Mouse (Mus musculus): ENCODE data around the gene Slc52a3. TPM values are rescaled to one million over a fixed set of nuclear protein-coding genes. Genes with fewer than 3 reads are reported as not detected.
A peak's percentile ranks its signal among the peaks of the same experiment; 100 is the strongest.

The Slc52a3 gene
- polyA plus RNA-seq, 1 experiment from 2014 or later = 1.4 TPM

DNA sequence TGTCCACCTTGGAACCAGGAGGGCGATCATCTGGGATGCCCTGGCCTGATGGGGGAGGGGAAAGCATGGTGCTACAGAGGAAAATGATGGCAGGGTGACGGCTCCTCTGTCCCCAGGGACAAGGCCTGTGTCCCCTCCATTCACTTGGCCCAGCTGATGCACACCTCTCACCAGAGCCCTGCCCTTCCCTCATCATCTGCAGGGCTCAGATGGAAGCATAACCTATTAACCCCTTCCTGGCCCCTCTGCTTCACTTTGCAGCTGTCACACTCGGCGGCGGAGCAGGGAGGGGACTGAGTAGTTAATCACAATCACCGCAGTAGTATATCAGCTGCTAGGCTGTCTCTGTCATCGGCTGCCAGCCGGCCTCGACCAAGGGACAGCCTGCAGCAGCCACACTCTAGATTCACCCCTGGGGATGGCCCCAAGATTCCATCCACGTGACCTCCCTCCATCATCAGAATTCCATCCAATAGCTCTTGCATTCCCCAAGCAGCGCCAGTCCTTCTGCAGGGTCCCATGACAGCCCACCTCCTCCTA, 28.6 kb downstream of the Slc52a3 start:
- Histone ChIP-seq H3K4me2 (no peak overlapping the region), H3K27me3 (peaks cover 24% of the 10 kb centered on the region), H3K9ac (no peak overlapping the region), H3K4me3 (no peak overlapping the region), H3K9me3 (no peaks in the 10 kb centered on the region), H3K4me1 (peaks cover 3% of the 10 kb centered on the region; the same call in 1 of the 2 replicates), H3K27ac (no peak overlapping the region), H3K36me3 (no peaks in the 10 kb centered on the region)
- no peak for ATAC-seq (ENCODE audit: insufficient number of reproducible peaks, insufficient read depth, low FRiP score, low TSS enrichment, low read depth)
- WGBS = 65% methylated on average over 11 of the region's 11 CpGs

DNA sequence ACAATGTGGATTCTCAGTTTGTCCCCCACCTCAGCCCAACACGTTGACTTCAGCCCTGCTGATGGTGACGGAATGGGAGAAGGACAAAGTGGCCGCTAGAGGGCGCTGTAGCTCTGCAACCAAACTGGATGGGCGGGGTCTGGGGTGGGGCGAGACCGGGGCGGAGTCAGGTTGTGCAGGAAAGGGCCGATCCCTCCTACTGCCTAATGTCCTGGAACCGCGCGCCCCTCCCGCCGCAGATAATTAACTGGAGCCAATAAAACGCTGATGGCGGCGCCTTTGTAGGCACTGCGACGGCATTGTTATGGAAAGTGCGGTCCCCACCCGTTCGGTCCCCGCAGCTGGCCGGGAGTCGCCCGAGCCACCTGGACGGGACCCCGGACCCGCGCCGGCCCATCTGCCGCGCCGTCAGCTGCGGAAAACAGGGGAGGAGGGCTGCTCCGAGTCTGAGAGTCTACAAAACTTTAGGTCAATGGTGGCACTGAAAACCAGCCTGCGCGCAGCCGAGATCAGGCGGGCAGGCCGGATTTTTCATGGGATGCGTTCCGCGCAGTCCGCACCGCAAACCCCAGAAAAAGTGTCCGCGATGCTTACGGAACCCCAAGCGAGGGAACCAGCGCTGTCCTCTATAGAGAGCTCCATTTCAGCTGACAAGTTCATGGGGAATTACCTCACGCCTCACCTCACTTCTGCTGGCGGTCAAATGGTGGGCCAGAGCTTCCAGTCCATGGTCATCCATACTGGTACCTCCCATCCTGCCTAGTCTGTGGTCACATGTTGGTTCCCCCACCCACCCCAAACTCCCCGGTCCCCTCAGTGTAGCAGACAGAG, 33.2 kb downstream of the Slc52a3 start:
- under 1% methylated on average over 54 of the region's 54 CpGs for WGBS

DNA sequence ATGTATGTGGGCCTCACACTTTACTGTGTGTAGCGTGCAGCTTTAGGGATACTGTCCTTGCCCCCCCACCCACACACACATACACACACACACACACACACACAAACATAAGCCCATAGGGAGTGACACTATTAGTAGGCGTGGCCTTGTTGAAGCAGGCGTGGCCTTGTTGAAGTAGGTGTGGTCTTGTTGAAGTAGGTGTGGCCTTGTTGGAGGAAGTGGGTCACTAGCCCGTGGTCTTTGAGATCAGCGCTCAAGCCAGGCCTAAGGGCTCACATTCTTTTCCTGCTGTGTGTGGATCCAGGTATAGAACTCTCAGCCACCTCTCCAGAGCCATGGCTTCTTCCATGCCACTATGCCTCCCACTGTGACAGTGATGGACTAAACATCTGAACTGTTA, 34.7 kb downstream of the Slc52a3 start:
- Histone ChIP-seq H3K4me3 (no peak overlapping the region), H3K27me3 (peaks cover 52% of the 10 kb centered on the region), H3K4me2 (no peak overlapping the region), H3K36me3 (no peaks in the 10 kb centered on the region), H3K9me3 (peaks cover 7% of the 10 kb centered on the region; the same call in 1 of the 2 replicates), H3K4me1 (peaks cover 5% of the 10 kb centered on the region; the same call in 1 of the 2 replicates), H3K9ac (no peak overlapping the region), H3K27ac (no peak overlapping the region)
- no peak for ATAC-seq (ENCODE audit: insufficient number of reproducible peaks, insufficient read depth, low FRiP score, low TSS enrichment, low read depth)
- 75% methylated on average over 5 of the region's 5 CpGs for WGBS

More for the DNA sequence above, 33.2 kb downstream of the Slc52a3 start:
- Histone ChIP-seq H3K9me3 (no peaks in the 10 kb centered on the region), H3K27me3 (peaks cover 54% of the 10 kb centered on the region), H3K4me1 (peaks cover 5% of the 10 kb centered on the region; the same call in 1 of the 2 replicates), H3K9ac (peak overlapping the region; percentile 72), H3K4me3 (peak overlapping the region; percentile 62), H3K4me2 (peak overlapping the region; percentile 90), H3K27ac (no peak overlapping the region), H3K36me3 (no peaks in the 10 kb centered on the region)
- ATAC-seq (ENCODE audit: insufficient number of reproducible peaks, insufficient read depth, low FRiP score, low TSS enrichment, low read depth) = peak; percentile 78

DNA sequence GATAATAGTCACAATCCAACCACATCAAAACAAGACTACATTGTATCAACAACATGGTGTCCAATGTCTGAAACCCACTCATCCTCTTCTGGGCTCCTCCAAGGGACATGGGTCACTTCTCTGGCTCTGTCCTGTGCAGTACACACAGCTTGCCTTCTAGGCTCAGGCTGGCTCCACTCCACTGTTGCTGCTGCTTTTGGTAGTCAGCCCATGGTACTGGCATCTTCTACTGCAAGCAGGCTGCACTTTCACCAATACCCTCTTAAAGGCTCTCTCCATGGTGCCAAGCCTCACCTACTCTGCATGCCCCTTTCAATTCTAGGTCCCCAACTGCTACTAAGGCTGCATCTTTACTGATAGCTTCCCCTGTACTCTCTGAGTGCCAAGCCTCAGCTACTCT, 43.8 kb downstream of the Slc52a3 start:
- H3K27ac ChIP-seq = no peak overlapping the region
- no peak for ATAC-seq (ENCODE audit: insufficient number of reproducible peaks, insufficient read depth, low FRiP score, low TSS enrichment, low read depth)
- no peaks in the 10 kb centered on the region for H3K4me1 ChIP-seq
- H3K9me3 ChIP-seq = peaks cover 8% of the 10 kb centered on the region; the same call in 1 of the 2 replicates
- no peaks in the 10 kb centered on the region for H3K36me3 ChIP-seq
- H3K4me3 ChIP-seq = no peak overlapping the region
- peaks cover 33% of the 10 kb centered on the region for H3K27me3 ChIP-seq
- H3K9ac ChIP-seq = no peak overlapping the region
- H3K4me2 ChIP-seq = no peak overlapping the region

DNA sequence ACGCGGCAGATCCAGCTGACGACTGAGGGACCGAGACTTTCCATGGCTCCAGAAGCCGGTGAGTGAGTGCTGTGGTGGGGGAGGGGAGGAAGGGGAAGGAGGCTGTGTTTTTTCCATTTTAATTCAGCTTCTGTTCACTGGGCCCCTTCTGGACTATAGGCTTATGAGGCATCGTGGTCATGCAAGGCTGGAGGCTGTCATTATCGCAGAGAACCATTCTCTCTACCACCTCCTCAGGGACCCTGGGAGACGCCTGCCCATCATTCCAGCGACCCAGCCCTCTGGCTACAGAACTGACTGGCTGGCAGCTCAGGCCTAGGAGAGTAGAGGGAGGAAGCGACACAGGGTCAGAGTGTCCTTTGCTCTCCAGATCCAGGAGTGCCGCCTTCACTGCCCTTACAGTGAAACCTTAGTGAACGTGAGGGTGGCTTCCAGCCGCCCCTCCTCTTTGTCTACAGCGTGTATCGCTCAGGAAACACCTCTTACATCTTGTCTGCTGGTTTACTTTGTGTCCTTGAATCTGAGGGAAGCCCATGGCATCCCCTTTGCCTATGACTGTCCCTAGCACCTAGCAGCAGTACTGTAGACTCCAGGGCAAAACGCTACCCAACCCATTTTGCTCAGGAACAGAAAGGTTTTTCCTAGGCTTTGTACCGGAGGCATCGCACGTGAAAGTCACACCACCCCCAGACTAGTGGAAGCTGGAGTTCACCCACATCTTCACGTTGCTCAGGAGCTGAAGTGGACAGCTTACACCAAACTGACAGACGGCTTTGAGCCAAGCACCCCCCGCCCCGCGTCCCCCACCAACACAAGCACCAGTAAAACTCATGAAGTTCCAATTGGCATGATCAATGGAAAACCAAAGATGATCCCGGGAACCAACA, 51.0 kb downstream of the Slc52a3 start:
- H3K4me3 ChIP-seq = no peak overlapping the region
- WGBS = 1% methylated on average over 25 of the region's 25 CpGs
- peak overlapping the region; percentile 99 for H3K4me2 ChIP-seq
- H3K9me3 ChIP-seq = no peaks in the 10 kb centered on the region
- no peak overlapping the region for H3K27ac ChIP-seq
- peaks cover 80% of the 10 kb centered on the region for H3K27me3 ChIP-seq
- no peak for ATAC-seq (ENCODE audit: insufficient number of reproducible peaks, insufficient read depth, low FRiP score, low TSS enrichment, low read depth)
- H3K36me3 ChIP-seq = no peaks in the 10 kb centered on the region
- H3K4me1 ChIP-seq = peaks cover 24% of the 10 kb centered on the region
- H3K9ac ChIP-seq = no peak overlapping the region

DNA sequence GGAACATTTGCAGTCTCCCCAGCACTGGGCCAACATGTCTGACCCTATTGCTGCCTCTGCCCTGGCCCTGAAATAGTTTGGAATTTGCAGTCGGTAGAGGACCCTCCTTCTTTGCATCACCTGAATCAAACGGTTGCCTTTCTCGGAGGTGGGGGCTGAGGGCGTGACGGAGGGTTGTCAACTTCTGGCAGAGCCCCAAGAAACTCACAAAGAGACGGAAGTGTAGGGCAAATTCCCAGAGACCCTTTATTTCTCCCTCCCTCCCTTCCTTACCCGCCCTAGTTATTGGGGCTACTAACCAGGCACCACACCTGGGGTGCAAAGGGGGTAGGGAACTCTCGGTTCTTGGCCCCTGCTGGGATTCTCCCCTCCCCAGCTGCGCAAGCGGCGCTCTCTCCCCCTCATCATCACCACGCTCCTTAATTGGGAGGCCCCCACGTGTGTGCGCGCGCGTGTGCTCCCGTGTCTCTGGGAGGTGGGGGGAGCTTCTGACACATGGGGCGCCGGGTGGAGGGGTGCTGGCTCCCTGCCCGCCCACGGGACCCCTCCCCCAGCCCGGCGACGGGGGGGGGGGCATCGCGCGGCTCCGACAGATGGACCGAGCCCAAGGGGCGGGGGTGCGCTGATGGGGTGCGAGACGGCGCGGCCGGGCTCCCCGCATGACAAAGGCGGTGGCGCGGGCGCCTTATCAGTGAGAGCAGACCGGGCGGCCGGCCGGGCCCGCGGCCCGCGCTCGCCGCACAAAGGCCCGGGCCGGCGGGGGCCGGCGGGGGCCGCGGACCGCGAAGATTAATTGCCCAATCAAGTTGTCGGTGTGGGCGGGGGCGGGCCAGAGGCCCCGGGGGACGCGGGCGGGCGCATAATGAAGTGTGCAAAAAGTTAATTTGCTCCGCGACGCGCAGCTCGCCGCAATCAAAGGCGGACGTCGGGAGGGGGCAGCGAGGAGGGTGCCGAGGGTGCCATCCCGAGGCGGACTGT, 52.0 kb downstream of the Slc52a3 start:
- ATAC-seq (ENCODE audit: insufficient number of reproducible peaks, insufficient read depth, low FRiP score, low TSS enrichment, low read depth) = 0 out of 2 replicates have a peak, but pooled peaks have one; percentile 30
- under 1% methylated on average over 54 of the region's 82 CpGs for WGBS
- no peaks in the 10 kb centered on the region for H3K36me3 ChIP-seq
- H3K9me3 ChIP-seq = no peaks in the 10 kb centered on the region
- peaks cover 24% of the 10 kb centered on the region for H3K4me1 ChIP-seq
- peak overlapping the region; percentile 77 for H3K9ac ChIP-seq
- peak overlapping the region; percentile 55 for H3K4me3 ChIP-seq
- H3K27me3 ChIP-seq = peaks cover 88% of the 10 kb centered on the region
- no peak overlapping the region for H3K27ac ChIP-seq
- H3K4me2 ChIP-seq = peak overlapping the region; percentile 99

DNA sequence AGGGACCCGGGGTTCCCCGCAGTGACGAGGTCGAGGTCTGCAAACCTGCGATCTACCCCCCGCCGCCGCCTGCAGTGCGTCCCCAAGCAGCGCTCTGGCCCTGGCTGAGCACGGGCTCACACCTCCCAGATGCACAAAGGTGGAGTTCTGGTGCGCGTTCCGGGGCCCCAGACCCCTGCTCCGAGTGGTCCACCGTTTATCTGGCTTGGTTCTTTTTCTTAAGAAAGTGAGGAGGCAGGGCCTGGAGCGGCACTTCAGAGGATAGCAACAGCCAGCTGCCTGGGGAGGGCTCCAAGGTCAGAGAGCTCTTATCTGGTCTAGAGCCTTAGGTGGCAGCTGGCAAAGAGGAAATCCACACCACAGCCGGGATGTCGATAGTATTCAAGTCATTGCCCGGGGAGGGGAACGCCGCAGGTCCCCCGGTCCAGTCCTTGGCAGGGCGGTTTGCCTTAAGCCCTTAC, 52.7 kb downstream of the Slc52a3 start:
- Histone ChIP-seq H3K36me3 (no peaks in the 10 kb centered on the region), H3K27me3 (peaks cover 87% of the 10 kb centered on the region), H3K9me3 (no peaks in the 10 kb centered on the region), H3K4me3 (peak overlapping the region; percentile 55), H3K4me1 (peaks cover 24% of the 10 kb centered on the region), H3K4me2 (peak overlapping the region; percentile 99), H3K27ac (no peak overlapping the region), H3K9ac (peak overlapping the region; percentile 77)
- WGBS = under 1% methylated on average over 24 of the region's 24 CpGs
- ATAC-seq (ENCODE audit: insufficient number of reproducible peaks, insufficient read depth, low FRiP score, low TSS enrichment, low read depth) = no peak

DNA sequence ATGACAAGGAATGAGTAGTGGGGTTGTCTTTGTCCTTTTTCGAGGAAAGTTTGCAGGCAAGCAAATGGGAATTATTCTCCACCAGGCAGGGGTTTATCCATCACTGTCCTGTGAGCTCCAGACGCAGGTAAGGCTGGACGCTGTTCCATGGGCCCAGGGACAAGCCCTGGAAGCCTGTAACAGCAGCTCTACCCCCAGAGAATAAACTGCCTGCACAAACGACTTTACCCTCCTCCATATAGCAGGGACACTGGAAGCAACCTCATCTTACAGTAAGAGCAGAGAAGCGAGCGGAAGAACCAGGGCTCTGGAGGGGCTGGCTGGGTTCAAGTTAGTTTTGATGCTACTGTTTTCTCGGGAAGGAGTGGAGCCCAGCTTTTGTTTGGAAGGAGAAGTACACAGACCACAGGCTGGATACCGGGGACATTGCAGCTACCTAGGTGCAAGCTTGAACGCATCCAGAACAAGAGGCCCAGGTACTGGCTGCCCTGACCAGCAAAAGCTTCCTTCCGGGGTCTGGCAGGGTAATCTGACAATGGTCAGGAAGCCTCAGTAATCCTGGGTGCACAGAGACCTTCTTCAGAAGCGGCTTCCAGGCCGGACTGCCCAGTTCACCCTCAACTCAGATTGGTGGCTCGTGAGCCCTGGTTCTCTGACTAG, 53.4 kb downstream of the Slc52a3 start:
- Histone ChIP-seq H3K9ac (no peak overlapping the region), H3K9me3 (no peaks in the 10 kb centered on the region), H3K36me3 (no peaks in the 10 kb centered on the region), H3K4me1 (peaks cover 24% of the 10 kb centered on the region), H3K27ac (no peak overlapping the region), H3K27me3 (peaks cover 87% of the 10 kb centered on the region), H3K4me2 (0 out of 2 replicates have a peak overlapping the region, but pooled peaks have one; percentile 99), H3K4me3 (0 out of 2 replicates have a peak overlapping the region, but pooled peaks have one; percentile 9)
- ATAC-seq (ENCODE audit: insufficient number of reproducible peaks, insufficient read depth, low FRiP score, low TSS enrichment, low read depth) = no peak
- 7% methylated on average over 13 of the region's 13 CpGs for WGBS

DNA sequence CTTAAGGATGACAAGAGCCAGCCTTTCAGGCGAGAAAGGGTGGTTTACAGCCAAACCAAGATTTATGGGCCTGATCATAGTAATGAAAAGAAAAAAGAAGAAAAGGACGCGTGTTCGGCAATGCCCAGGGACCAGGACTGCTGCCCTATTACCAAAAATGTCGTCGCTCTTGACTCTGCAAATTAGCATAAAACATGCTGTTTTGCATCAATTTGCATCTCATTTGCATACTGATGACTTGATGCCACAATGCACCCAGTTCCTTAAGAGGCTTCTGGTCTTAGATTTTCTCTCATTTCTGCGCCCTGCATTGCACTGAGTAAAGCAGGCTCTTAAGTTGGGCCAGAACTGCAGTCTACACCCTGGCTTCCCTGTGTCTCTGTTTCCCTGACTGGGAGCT, 54.0 kb downstream of the Slc52a3 start:
- no peak overlapping the region for H3K27ac ChIP-seq
- ATAC-seq (ENCODE audit: insufficient number of reproducible peaks, insufficient read depth, low FRiP score, low TSS enrichment, low read depth) = no peak
- H3K36me3 ChIP-seq = no peaks in the 10 kb centered on the region
- no peaks in the 10 kb centered on the region for H3K9me3 ChIP-seq
- peaks cover 88% of the 10 kb centered on the region for H3K27me3 ChIP-seq
- WGBS = 8% methylated on average over 7 of the region's 7 CpGs
- H3K4me1 ChIP-seq = peaks cover 24% of the 10 kb centered on the region
- H3K4me2 ChIP-seq = no peak overlapping the region
- H3K4me3 ChIP-seq = 0 out of 2 replicates have a peak overlapping the region, but pooled peaks have one; percentile 9
- H3K9ac ChIP-seq = no peak overlapping the region

DNA sequence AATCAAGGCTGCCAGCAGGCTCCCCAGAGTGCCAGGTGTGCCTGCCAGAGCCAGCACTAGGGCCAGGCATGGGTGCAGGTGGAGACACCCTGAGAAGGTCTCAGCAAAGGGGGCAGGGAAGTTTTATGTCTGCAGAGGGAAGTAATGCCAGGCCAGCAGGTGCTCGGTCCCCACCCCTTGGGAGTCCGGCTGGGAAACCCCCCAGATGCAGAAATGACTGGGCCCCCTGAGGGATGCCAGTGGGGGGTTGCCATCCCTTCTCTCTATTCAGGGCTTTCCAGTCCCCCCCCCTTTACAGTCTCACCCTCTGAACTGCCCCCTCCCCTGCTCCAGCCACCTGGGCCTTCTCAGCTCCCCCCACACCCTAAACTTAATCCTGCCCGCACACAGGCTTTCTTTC, 55.7 kb downstream of the Slc52a3 start:
- H3K27me3 ChIP-seq = peaks cover 91% of the 10 kb centered on the region
- WGBS = 72% methylated on average over 3 of the region's 3 CpGs
- H3K4me3 ChIP-seq = no peak overlapping the region
- no peak overlapping the region for H3K4me2 ChIP-seq
- H3K4me1 ChIP-seq = peaks cover 24% of the 10 kb centered on the region
- H3K9ac ChIP-seq = no peak overlapping the region
- no peak overlapping the region for H3K27ac ChIP-seq
- no peaks in the 10 kb centered on the region for H3K36me3 ChIP-seq
- no peak for ATAC-seq (ENCODE audit: insufficient number of reproducible peaks, insufficient read depth, low FRiP score, low TSS enrichment, low read depth)
- H3K9me3 ChIP-seq = no peaks in the 10 kb centered on the region
